Mouse (Mus musculus) layer of hippocampus, postnatal 10 days (tissue): ENCODE results near the gene Dmrtc2. TPM values are rescaled to one million over a fixed set of nuclear protein-coding genes. Genes with fewer than 3 reads are reported as not detected.
"Not testable (repeated sequence)": the region's sequence is repeated elsewhere in the genome, so short reads cannot be mapped to it uniquely, and the experiment has no call there.

ENCODE experiments used
- DNase-seq, 2 experiments: peaks; one replicate each; pipeline ENCODE4 v3.0.0; 2021; ENCODE audit warnings: low spot score in 2 of 2
- long read RNA-seq: library from polyadenylated mRNA; stranded (forward); transcript quantifications from one replicate; pipeline ENCODE4 v2.0.0, GENCODE M21; 2023
- total RNA-seq, 2 experiments: library from RNA; stranded (reverse); gene quantifications; 2 replicates each; pipeline ENCODE4 v1.2.3; 2021

Dmrtc2 gene
- under 1 TPM in 1 of 2 experiments, not detected in 1; 0.27 TPM for total RNA-seq
- long read RNA-seq: 0 reads

- DNase-seq: no peak
These were observed at the start of gene Dmrtc2, which contains the start of gene Lypd4 for GRCm38 (mm10) chr7:24869532-24870165. TSS of gene Dmrtc2 (plus strand) at chr7:24870057. TSS of gene Lypd4 (minus strand) at chr7:24869941.

GRCm38 (mm10) chr7:24824452-24824851 lies 45.4 kb upstream of the Dmrtc2 start:
- DNase-seq: no peak

- DNase-seq: no peak
These were observed 42.7 kb upstream of the Dmrtc2 start for GRCm38 (mm10) chr7:24827181-24827580.

- DNase-seq: not testable (repeated sequence)
These were observed 31.0 kb upstream of the Dmrtc2 start for GRCm38 (mm10) chr7:24838732-24839409.

- DNase-seq: no peak
These were observed 30.4 kb upstream of the Dmrtc2 start for GRCm38 (mm10) chr7:24839410-24839808.

- DNase-seq: no peak
These were observed 29.5 kb upstream of the Dmrtc2 start for GRCm38 (mm10) chr7:24840331-24840730.

- no peak for DNase-seq
These were observed 28.8 kb upstream of the Dmrtc2 start for GRCm38 (mm10) chr7:24841009-24841408.

GRCm38 (mm10) chr7:24844144-24844543 lies 25.7 kb upstream of the Dmrtc2 start:
- DNase-seq: no peak

- no peak for DNase-seq
These were observed 24.7 kb upstream of the Dmrtc2 start for GRCm38 (mm10) chr7:24845181-24845580.

GRCm38 (mm10) chr7:24845713-24846112 lies 24.1 kb upstream of the Dmrtc2 start:
- peak in 1 of 2 experiments; percentile 7 for DNase-seq

- DNase-seq: not testable (repeated sequence)
These were observed 23.3 kb upstream of the Dmrtc2 start for GRCm38 (mm10) chr7:24846576-24846975.

GRCm38 (mm10) chr7:24850162-24850561 lies 19.7 kb upstream of the Dmrtc2 start:
- DNase-seq: no peak

GRCm38 (mm10) chr7:24850899-24851303 lies 19.0 kb upstream of the Dmrtc2 start:
- no peak for DNase-seq

GRCm38 (mm10) chr7:24851596-24852325 lies 18.1 kb upstream of the Dmrtc2 start:
- DNase-seq: no peak

GRCm38 (mm10) chr7:24852557-24853232 lies 17.2 kb upstream of the Dmrtc2 start:
- no peak for DNase-seq

- no peak for DNase-seq
These were observed 16.7 kb upstream of the Dmrtc2 start for GRCm38 (mm10) chr7:24853233-24853563.

- no peak for DNase-seq
These were observed 16.2 kb upstream of the Dmrtc2 start for GRCm38 (mm10) chr7:24853695-24854094.

GRCm38 (mm10) chr7:24856460-24857120 lies 13.3 kb upstream of the Dmrtc2 start:
- no peak for DNase-seq

GRCm38 (mm10) chr7:24859234-24859633 lies 10.6 kb upstream of the Dmrtc2 start:
- DNase-seq: no peak

- DNase-seq: no peak
These were observed 7.9 kb upstream of the Dmrtc2 start, which contains the start of gene Gm9844 for GRCm38 (mm10) chr7:24861913-24862312. TSS of gene Gm9844 (plus strand) at chr7:24862213.

- DNase-seq: no peak
These were observed 7.0 kb upstream of the Dmrtc2 start for GRCm38 (mm10) chr7:24862853-24863252.
